Mouse (Mus musculus): ENCODE results near the gene Rdh8. TPM values are rescaled to one million over a fixed set of nuclear protein-coding genes. Genes with fewer than 3 reads are reported as not detected.

The Rdh8 gene
- polyA plus RNA-seq, 1 experiment from 2014 or later, result not detected

DNA sequence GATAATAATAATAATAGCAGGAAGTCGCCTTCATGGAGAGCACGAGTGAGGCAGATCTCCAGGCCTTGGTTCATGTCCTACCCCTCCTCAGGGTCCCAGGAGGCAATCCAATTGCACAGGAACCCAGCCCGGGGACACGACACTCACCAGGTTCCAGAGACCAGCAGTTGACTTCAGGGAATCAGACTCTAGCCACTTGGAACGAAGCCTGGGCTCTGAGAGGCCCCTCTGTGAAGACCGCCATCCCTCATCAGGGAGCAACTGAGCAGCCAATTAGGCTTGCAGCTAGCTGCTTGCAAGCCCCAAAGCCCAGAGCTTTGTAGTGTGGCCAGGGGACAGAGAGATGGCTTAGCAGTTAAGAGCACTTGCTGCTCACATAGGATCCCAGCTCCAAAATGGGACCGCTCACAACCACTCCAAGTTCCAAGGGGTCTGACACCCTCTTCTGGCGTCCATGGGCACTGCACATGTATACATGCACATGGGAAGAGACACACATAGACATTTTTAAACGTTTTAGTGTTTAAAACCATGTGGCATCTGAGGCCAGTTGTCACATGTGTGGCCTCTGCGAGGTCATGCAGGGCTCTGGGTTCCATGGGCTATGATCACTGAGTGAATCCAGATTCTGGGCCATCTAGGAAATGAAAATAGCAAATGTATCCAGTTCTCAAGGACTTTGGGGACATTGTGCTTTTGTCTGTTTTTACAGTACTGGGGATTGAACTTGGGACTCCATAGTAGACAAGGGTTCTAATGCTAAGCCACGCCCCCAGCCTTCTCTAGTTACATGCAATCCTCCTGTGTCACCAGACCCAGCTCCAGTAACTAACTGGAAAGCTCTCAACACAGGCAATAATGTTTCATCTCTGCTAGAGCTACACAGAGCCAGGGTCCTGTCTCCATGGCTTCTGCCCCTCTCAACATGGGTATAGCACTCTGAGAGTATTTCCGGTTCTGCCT, 52.2 kb downstream of the Rdh8 start:
- H3K9ac ChIP-seq (ENCODE audit: low read length), result no peak overlapping the region
- ATAC-seq (replicated peaks; ENCODE audit: low FRiP score), result no peak
- 0 out of 2 replicates have a peak, but pooled peaks cover 2% of the 10 kb centered on the region for H3K4me1 ChIP-seq (replicated peaks; ENCODE audit: control insufficient read depth, insufficient read depth, low read length)
- no peaks in the 10 kb centered on the region for H3K36me3 ChIP-seq (ENCODE audit: control insufficient read depth, insufficient read depth, low read length)
- H3K4me2 ChIP-seq (ENCODE audit: low read depth, low read length, severe bottlenecking), result no peak overlapping the region
- H3K27me3 ChIP-seq (ENCODE audit: control insufficient read depth, insufficient read depth, low read length), result peaks cover 28% of the 10 kb centered on the region
- H3K9me3 ChIP-seq (ENCODE audit: control insufficient read depth, low read length), result no peaks in the 10 kb centered on the region
- DNase-seq (ENCODE audit: low spot score), result no peak
- H3K4me3 ChIP-seq (ENCODE audit: low read depth, low read length), result no peak overlapping the region
- no peak overlapping the region for H3K27ac ChIP-seq (ENCODE audit: low read depth, low read length)
- 77% methylated on average over 12 of the region's 12 CpGs for WGBS

DNA sequence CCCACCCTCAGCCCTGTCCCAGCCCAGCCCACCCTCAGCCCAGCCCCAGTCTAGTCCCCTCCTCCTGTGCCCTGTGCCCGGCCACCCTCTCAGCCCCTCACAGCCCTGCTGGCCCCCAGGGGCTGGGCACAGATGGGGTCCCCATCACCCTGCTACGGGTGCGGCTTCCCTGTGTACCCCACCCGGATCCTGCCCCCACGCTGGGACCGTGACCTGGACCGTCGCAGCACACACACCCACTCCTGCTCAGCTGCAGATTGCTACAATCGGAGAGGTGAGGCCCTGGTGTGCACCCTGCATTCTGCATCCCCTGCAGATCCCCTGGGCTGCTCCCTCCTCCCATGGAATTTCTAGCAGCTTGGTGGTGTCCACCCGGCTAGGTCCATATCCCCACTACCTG, 54.7 kb downstream of the Rdh8 start:
- 94% methylated on average over 10 of the region's 10 CpGs for WGBS
- no peak for ATAC-seq (replicated peaks; ENCODE audit: low FRiP score)
- H3K27me3 ChIP-seq (ENCODE audit: control insufficient read depth, insufficient read depth, low read length), result peaks cover 22% of the 10 kb centered on the region
- H3K4me2 ChIP-seq (ENCODE audit: low read depth, low read length, severe bottlenecking), result no peak overlapping the region
- H3K9ac ChIP-seq (ENCODE audit: low read length), result no peak overlapping the region
- H3K27ac ChIP-seq (ENCODE audit: low read depth, low read length), result no peak overlapping the region
- no peak overlapping the region for H3K4me3 ChIP-seq (ENCODE audit: low read depth, low read length)
- no peaks in the 10 kb centered on the region for H3K36me3 ChIP-seq (ENCODE audit: control insufficient read depth, insufficient read depth, low read length)
- H3K4me1 ChIP-seq (replicated peaks; ENCODE audit: control insufficient read depth, insufficient read depth, low read length), result 0 out of 2 replicates have a peak, but pooled peaks cover 2% of the 10 kb centered on the region
- no peak for DNase-seq (ENCODE audit: low spot score)
- no peaks in the 10 kb centered on the region for H3K9me3 ChIP-seq (ENCODE audit: control insufficient read depth, low read length)

GRCm38 (mm10) chr9:20873521-20873920, 55.2 kb downstream of the Rdh8 start:
- Histone ChIP-seq H3K27me3 (ENCODE audit: control insufficient read depth, insufficient read depth, low read length) (peaks cover 17% of the 10 kb centered on the region), H3K4me2 (ENCODE audit: low read depth, low read length, severe bottlenecking) (no peak overlapping the region), H3K9me3 (ENCODE audit: control insufficient read depth, low read length) (no peaks in the 10 kb centered on the region), H3K27ac (ENCODE audit: low read depth, low read length) (no peak overlapping the region), H3K4me3 (ENCODE audit: low read depth, low read length) (no peak overlapping the region), H3K9ac (ENCODE audit: low read length) (no peak overlapping the region), H3K4me1 (replicated peaks; ENCODE audit: control insufficient read depth, insufficient read depth, low read length) (peaks cover 4% of the 10 kb centered on the region; the same call in 1 of the 2 replicates), H3K36me3 (ENCODE audit: control insufficient read depth, insufficient read depth, low read length) (no peaks in the 10 kb centered on the region)
- ATAC-seq (replicated peaks; ENCODE audit: low FRiP score), result no peak
- 86% methylated on average over 12 of the region's 12 CpGs for WGBS
- no peak for DNase-seq (ENCODE audit: low spot score)

DNA sequence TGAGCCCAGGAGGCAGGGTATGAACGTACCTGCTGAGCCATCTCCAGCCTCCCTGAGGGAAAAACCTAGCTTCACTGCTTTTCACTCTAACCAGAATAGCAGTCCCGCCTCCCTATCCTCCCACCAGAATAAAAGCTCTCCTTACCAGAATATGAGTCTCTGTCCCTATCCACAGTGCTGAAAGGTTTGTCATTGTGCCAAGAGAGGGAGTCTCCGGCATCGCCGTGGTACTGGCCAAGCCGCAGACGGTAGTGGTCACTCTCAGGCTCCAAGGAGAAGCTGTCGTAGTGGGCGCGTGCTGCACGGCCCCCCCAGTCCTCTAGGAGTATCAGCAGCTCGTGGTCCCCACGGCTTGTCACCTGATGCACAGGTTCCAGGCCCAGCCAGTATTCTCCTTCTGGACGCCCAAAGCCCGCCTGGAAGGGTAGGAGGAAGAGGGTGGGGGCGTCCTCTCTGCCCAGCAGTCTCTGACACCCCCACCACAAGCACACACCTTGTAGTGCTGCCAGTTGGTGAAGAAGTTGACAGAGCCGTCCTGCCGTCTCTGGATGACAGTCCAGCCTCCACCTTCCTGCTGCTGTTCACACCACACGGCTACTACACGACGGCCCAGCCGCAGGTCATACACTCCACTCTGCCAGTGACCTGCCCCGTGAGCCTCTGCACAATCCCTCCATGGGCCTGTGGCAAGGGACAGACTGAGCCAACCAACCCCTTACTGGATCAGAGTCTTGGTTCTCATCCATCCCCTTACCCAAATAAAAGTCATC, 56.9 kb downstream of the Rdh8 start:
- no peak for DNase-seq (ENCODE audit: low spot score)
- 75% methylated on average over 23 of the region's 23 CpGs for WGBS
- no peaks in the 10 kb centered on the region for H3K9me3 ChIP-seq (ENCODE audit: control insufficient read depth, low read length)
- no peaks in the 10 kb centered on the region for H3K36me3 ChIP-seq (ENCODE audit: control insufficient read depth, insufficient read depth, low read length)
- H3K27ac ChIP-seq (ENCODE audit: low read depth, low read length), result no peak overlapping the region
- peaks cover under 1% of the 10 kb centered on the region for H3K27me3 ChIP-seq (ENCODE audit: control insufficient read depth, insufficient read depth, low read length)
- no peak overlapping the region for H3K4me3 ChIP-seq (ENCODE audit: low read depth, low read length)
- ATAC-seq (replicated peaks; ENCODE audit: low FRiP score), result no peak
- H3K4me2 ChIP-seq (ENCODE audit: low read depth, low read length, severe bottlenecking), result no peak overlapping the region
- peaks cover 4% of the 10 kb centered on the region; the same call in 1 of the 2 replicates for H3K4me1 ChIP-seq (replicated peaks; ENCODE audit: control insufficient read depth, insufficient read depth, low read length)
- no peak overlapping the region for H3K9ac ChIP-seq (ENCODE audit: low read length)

Other genes starting within 250 kb of the Rdh8 start
- gene Zfp846, start 237.2 kb upstream of the Rdh8 start, polyA plus RNA-seq (2014; fragmentation: Nextera tagmentation; extraction: Ambion mirVana), result 22.2 and 24.4 TPM in 2 replicates
- gene Ubl5, start 175.6 kb upstream of the Rdh8 start, polyA plus RNA-seq (2014; fragmentation: Nextera tagmentation; extraction: Ambion mirVana), result 350 and 401 TPM in 2 replicates
- 13.1 and 14.8 TPM in 2 replicates for gene Fbxl12, start 173.7 kb upstream of the Rdh8 start, polyA plus RNA-seq (2014; fragmentation: Nextera tagmentation; extraction: Ambion mirVana)
- gene Pin1, start 166.4 kb upstream of the Rdh8 start, polyA plus RNA-seq (2014; fragmentation: Nextera tagmentation; extraction: Ambion mirVana), result 63.0 and 72.5 TPM in 2 replicates
- 15.4 and 19.8 TPM in 2 replicates for gene Olfm2, start 72.2 kb upstream of the Rdh8 start, polyA plus RNA-seq (2014; fragmentation: Nextera tagmentation; extraction: Ambion mirVana)
- gene Col5a3, start 3.4 kb upstream of the Rdh8 start, polyA plus RNA-seq (2014; fragmentation: Nextera tagmentation; extraction: Ambion mirVana), result 0.52 and 0.59 TPM in 2 replicates
- 1.3 and 1.6 TPM in 2 replicates for gene A230050P20Rik, start 50.1 kb downstream of the Rdh8 start, polyA plus RNA-seq (2014; fragmentation: Nextera tagmentation; extraction: Ambion mirVana)
- gene Angptl6, start 61.2 kb downstream of the Rdh8 start, polyA plus RNA-seq (2014; fragmentation: Nextera tagmentation; extraction: Ambion mirVana), result 4.3 and 5.3 TPM in 2 replicates
- 71.2 and 75.1 TPM in 2 replicates for gene Ppan, start 69.7 kb downstream of the Rdh8 start, polyA plus RNA-seq (2014; fragmentation: Nextera tagmentation; extraction: Ambion mirVana)
- gene Eif3g, start 80.1 kb downstream of the Rdh8 start, polyA plus RNA-seq (2014; fragmentation: Nextera tagmentation; extraction: Ambion mirVana), result 334 and 367 TPM in 2 replicates
- 93.4 and 94.8 TPM in 2 replicates for gene Dnmt1, start 141.4 kb downstream of the Rdh8 start, polyA plus RNA-seq (2014; fragmentation: Nextera tagmentation; extraction: Ambion mirVana)
- 22.1 TPM in 2 replicates for gene S1pr2, start 158.3 kb downstream of the Rdh8 start, polyA plus RNA-seq (2014; fragmentation: Nextera tagmentation; extraction: Ambion mirVana)
- gene Mrpl4, start 184.2 kb downstream of the Rdh8 start, polyA plus RNA-seq (2014; fragmentation: Nextera tagmentation; extraction: Ambion mirVana), result 119 and 130 TPM in 2 replicates
- 4.2 and 4.8 TPM in 2 replicates for gene Icam1, start 197.5 kb downstream of the Rdh8 start, polyA plus RNA-seq (2014; fragmentation: Nextera tagmentation; extraction: Ambion mirVana)
- 5.8 and 6.2 TPM in 2 replicates for gene Icam4, start 210.9 kb downstream of the Rdh8 start, polyA plus RNA-seq (2014; fragmentation: Nextera tagmentation; extraction: Ambion mirVana)
- not detected in 2 replicates for gene Icam5, start 213.6 kb downstream of the Rdh8 start, polyA plus RNA-seq (2014; fragmentation: Nextera tagmentation; extraction: Ambion mirVana)
- gene Zglp1, start 248.6 kb downstream of the Rdh8 start, polyA plus RNA-seq (2014; fragmentation: Nextera tagmentation; extraction: Ambion mirVana), result 1.2 and 2.9 TPM in 2 replicates

All from forebrain, embryonic 11.5 days (tissue).